Mouse (Mus musculus): ENCODE measurements around the gene Cand1.

DNA sequence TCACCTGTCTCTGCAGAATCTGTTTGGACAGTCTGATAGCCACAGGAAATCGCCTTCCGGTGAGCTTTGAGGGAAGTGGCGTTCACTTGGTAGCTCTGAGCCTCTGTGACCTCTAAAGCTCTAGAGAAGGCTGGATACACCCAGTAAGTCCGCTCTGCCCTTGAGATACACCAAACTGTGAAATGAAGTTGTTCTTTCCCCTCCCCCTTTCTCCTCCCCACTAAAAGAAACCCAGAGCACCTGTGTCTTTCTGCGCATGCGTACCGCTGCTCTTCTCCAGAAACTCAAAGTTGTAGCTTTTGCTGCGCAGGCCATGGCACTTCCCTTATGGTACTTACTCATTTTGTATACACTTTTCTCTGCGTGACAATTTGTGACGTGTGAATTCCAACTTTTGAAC lies 74.8 kb downstream of the Cand1 start:
- TF ChIP-seq POLR2A (IDR thresholded peaks at IDR 0.05; ENCODE audit: low read depth, low read length): no peak
- no peak for TF ChIP-seq CTCF (IDR thresholded peaks at IDR 0.05; ENCODE audit: extremely low read depth, insufficient read length, insufficient replicate concordance, low read depth, low read length)

Measured in small intestine, adult 2 months (tissue).